ENCODE assay signal across 8 mouse cellular contexts in the genomic region with DNA sequence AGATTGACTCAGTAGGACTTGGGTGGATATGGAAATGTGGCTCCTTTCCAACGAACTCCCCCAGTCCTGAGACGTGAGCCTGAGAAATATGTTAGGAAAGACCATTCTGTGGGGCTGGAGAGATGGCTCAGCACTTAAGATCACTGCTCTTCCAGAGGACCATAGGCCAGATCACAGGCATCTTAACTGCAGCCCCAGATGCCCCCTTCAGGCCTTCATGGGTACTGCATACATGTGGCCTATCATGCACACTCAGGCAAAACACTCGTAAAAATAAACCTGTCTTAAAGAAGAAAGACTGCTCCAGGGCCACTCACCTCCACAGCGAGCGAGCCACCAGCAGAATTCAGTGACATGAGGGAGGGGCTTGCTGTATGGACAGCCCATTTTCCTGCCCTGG.
A peak's percentile ranks its signal among the peaks of the same experiment; 100 is the strongest.
DNase-seq lines count a peak whose midpoint lies in the region; ATAC-seq and TF ChIP-seq lines count a peak whose summit lies in the region.

No protein-coding gene starts in this region.

- peak; percentile 37 for DNase-seq in urinary bladder, postnatal 25 days (ENCODE audit: low spot score)
- DNase-seq in urinary bladder, postnatal 10 days (ENCODE audit: low spot score), result no peak
- peak; percentile 70 for DNase-seq in c-Kit-positive CD71-positive TER-119-positive erythroid progenitor cells, embryonic 14.5 days (ENCODE audit: low spot score)
- DNase-seq in limb, embryonic 10.5 days (ENCODE audit: low spot score), result peak; percentile 50
- peak; percentile 69 for DNase-seq in naive thymus-derived CD4-positive, alpha-beta T cell, adult 2 months (ENCODE audit: low read depth)
- peak; percentile 13 to 62 for DNase-seq in thymus, postnatal 10 days (ENCODE audit: low spot score in 2 of 2)

- no peaks in the 10 kb centered on the region for H3K9me3 ChIP-seq in forebrain, embryonic 15.5 days
- H3K9me3 ChIP-seq in intestine, postnatal 0 days (ENCODE audit: control insufficient read depth), result no peaks in the 10 kb centered on the region
- H3K9me3 ChIP-seq in limb, embryonic 10.5 days (replicated peaks), result no peaks in the 10 kb centered on the region

- no peak overlapping the region for H3K4me3 ChIP-seq in forebrain, embryonic 15.5 days
- H3K4me3 ChIP-seq in intestine, postnatal 0 days (ENCODE audit: low read depth, low read length), result no peak overlapping the region
- H3K4me3 ChIP-seq in limb, embryonic 10.5 days, result no peak overlapping the region

- H3K27me3 ChIP-seq in forebrain, embryonic 15.5 days, result no peaks in the 10 kb centered on the region
- no peaks in the 10 kb centered on the region for H3K27me3 ChIP-seq in intestine, postnatal 0 days (replicated peaks; ENCODE audit: control insufficient read depth, insufficient read depth, low read length)
- no peaks in the 10 kb centered on the region for H3K27me3 ChIP-seq in limb, embryonic 10.5 days (ENCODE audit: low read depth, poor library complexity, severe bottlenecking)

- peak; percentile 87 for TF ChIP-seq CTCF in intestine, postnatal 0 days (IDR thresholded peaks at IDR 0.05; ENCODE audit: low read depth)

- H3K27ac ChIP-seq in forebrain, embryonic 15.5 days (replicated peaks), result no peak overlapping the region
- no peak overlapping the region for H3K27ac ChIP-seq in intestine, postnatal 0 days (ENCODE audit: low read depth, low read length)
- no peak overlapping the region for H3K27ac ChIP-seq in limb, embryonic 10.5 days

- ATAC-seq in forebrain, embryonic 15.5 days (replicated peaks), result 0 out of 2 replicates have a peak, but pooled peaks have one; percentile 6
- ATAC-seq in intestine, postnatal 0 days, result peak; percentile 50; the same call in 1 of the 2 replicates

- WGBS in forebrain, embryonic 15.5 days, result 80% methylated on average over 5 of the region's 5 CpGs
- 80% methylated on average over 5 of the region's 5 CpGs for WGBS in intestine, postnatal 0 days
- 85% methylated on average over 5 of the region's 5 CpGs for WGBS in limb, embryonic 10.5 days

- H3K9ac ChIP-seq in forebrain, embryonic 15.5 days (replicated peaks), result no peak overlapping the region
- no peak overlapping the region for H3K9ac ChIP-seq in intestine, postnatal 0 days (ENCODE audit: low read depth, low read length)

- H3K36me3 ChIP-seq in forebrain, embryonic 15.5 days, result peaks cover 34% of the 10 kb centered on the region
- H3K36me3 ChIP-seq in intestine, postnatal 0 days (ENCODE audit: control insufficient read depth, insufficient read depth), result peaks cover 34% of the 10 kb centered on the region; the same call in 1 of the 2 replicates
- H3K36me3 ChIP-seq in limb, embryonic 10.5 days, result peaks cover 68% of the 10 kb centered on the region

- no peak overlapping the region for H3K4me2 ChIP-seq in forebrain, embryonic 15.5 days (replicated peaks)
- H3K4me2 ChIP-seq in intestine, postnatal 0 days (replicated peaks; ENCODE audit: low read depth), result no peak overlapping the region

- no peaks in the 10 kb centered on the region for H3K4me1 ChIP-seq in forebrain, embryonic 15.5 days
- no peaks in the 10 kb centered on the region for H3K4me1 ChIP-seq in intestine, postnatal 0 days (replicated peaks; ENCODE audit: control insufficient read depth, insufficient read depth, low read length)
- no peaks in the 10 kb centered on the region for H3K4me1 ChIP-seq in limb, embryonic 10.5 days
